Mouse (Mus musculus) embryonic fibroblast, embryonic 13.5 days (primary cell): Measurements from ENCODE around the gene Hist1h2bj. TPM values are rescaled to one million over a fixed set of nuclear protein-coding genes. Genes with fewer than 3 reads are reported as not detected.

Source experiments
- H3K27ac ChIP-seq: 2 replicates; pipeline ENCODE4 v1.5.1; 2012; ENCODE audit warnings: low read length, control low read depth, inconsistent platforms; ENCODE audit not compliant: insufficient read depth
- H3K4me1 ChIP-seq: 2 replicates; pipeline ENCODE4 v1.6.1; 2011; ENCODE audit warnings: low read length; ENCODE audit not compliant: control insufficient read depth, insufficient read depth
- H3K4me3 ChIP-seq: 2 replicates; pipeline ENCODE4 v1.5.1; 2011; ENCODE audit warnings: mild to moderate bottlenecking, control low read depth, low read length; ENCODE audit not compliant: insufficient read depth
- CTCF ChIP-seq: IDR thresholded peaks from 2 replicates; pipeline ENCODE4 v1.5.1; 2011; ENCODE audit warnings: mild to moderate bottlenecking, control low read depth, low read length, moderate library complexity, borderline replicate concordance; ENCODE audit not compliant: insufficient read depth
- POLR2A ChIP-seq: IDR thresholded peaks from 2 replicates; pipeline ENCODE4 v1.6.1; 2011; ENCODE audit warnings: low read depth, mild to moderate bottlenecking, control low read depth, low read length, moderate library complexity
- polyA plus RNA-seq: library from polyadenylated mRNA; stranded (reverse); fragments of >200 nt; gene quantifications from 2 replicates; pipeline ENCODE4 v1.2.4, GENCODE M21; 2011; ENCODE audit warnings: low read depth; ENCODE audit not compliant: missing spikeins, insufficient read length

The Hist1h2bj gene
- polyA plus RNA-seq, 1 experiment: 8.4 TPM

- no peak for TF ChIP-seq CTCF
- TF ChIP-seq POLR2A: no peak
- H3K4me1 ChIP-seq: no peaks in the 10 kb centered on the region
Observed at GRCm38 (mm10) chr13:21998412-21998811, 44.6 kb upstream of the Hist1h2bj start.

GRCm38 (mm10) chr13:21999147-21999546 lies 43.9 kb upstream of the Hist1h2bj start:
- no peak overlapping the region for H3K4me3 ChIP-seq
- H3K27ac ChIP-seq: no peak overlapping the region
- TF ChIP-seq CTCF (no peak), POLR2A (no peak)
- no peaks in the 10 kb centered on the region for H3K4me1 ChIP-seq

More at GRCm38 (mm10) chr13:21998412-21998811, 44.6 kb upstream of the Hist1h2bj start:
- no peak overlapping the region for H3K27ac ChIP-seq
- no peak overlapping the region for H3K4me3 ChIP-seq

GRCm38 (mm10) chr13:22001346-22001745 lies 41.7 kb upstream of the Hist1h2bj start:
- Histone ChIP-seq H3K4me1 (no peaks in the 10 kb centered on the region), H3K27ac (no peak overlapping the region), H3K4me3 (no peak overlapping the region)
- TF ChIP-seq CTCF (no peak), POLR2A (no peak)

GRCm38 (mm10) chr13:22001823-22002222 lies 41.2 kb upstream of the Hist1h2bj start:
- H3K27ac ChIP-seq: no peak overlapping the region
- no peak overlapping the region for H3K4me3 ChIP-seq
- no peaks in the 10 kb centered on the region for H3K4me1 ChIP-seq
- TF ChIP-seq CTCF: no peak
- no peak for TF ChIP-seq POLR2A

GRCm38 (mm10) chr13:22005605-22006333 lies 37.2 kb upstream of the Hist1h2bj start:
- H3K4me3 ChIP-seq: peak overlapping the region; percentile 68

GRCm38 (mm10) chr13:22006334-22007120 lies 36.5 kb upstream of the Hist1h2bj start:
- TF ChIP-seq POLR2A: no peak; the same call in 1 of the 2 replicates
- TF ChIP-seq CTCF: no peak
- H3K27ac ChIP-seq: no peak overlapping the region
- H3K4me1 ChIP-seq: 0 out of 2 replicates have a peak, but pooled peaks cover 2% of the 10 kb centered on the region
- peak overlapping the region; percentile 68 for H3K4me3 ChIP-seq

More at GRCm38 (mm10) chr13:22005605-22006333, 37.2 kb upstream of the Hist1h2bj start:
- TF ChIP-seq CTCF: no peak
- no peak for TF ChIP-seq POLR2A
- H3K4me1 ChIP-seq: 0 out of 2 replicates have a peak, but pooled peaks cover 2% of the 10 kb centered on the region
- H3K27ac ChIP-seq: no peak overlapping the region

GRCm38 (mm10) chr13:22007121-22007510 lies 35.9 kb upstream of the Hist1h2bj start:
- Histone ChIP-seq H3K4me1 (0 out of 2 replicates have a peak, but pooled peaks cover 2% of the 10 kb centered on the region), H3K27ac (no peak overlapping the region), H3K4me3 (peak overlapping the region; percentile 68)
- TF ChIP-seq CTCF (no peak), POLR2A (no peak)

- TF ChIP-seq POLR2A (no peak), CTCF (no peak)
- Histone ChIP-seq H3K4me1 (0 out of 2 replicates have a peak, but pooled peaks cover 2% of the 10 kb centered on the region), H3K27ac (no peak overlapping the region), H3K4me3 (no peak overlapping the region)
Observed at GRCm38 (mm10) chr13:22007872-22008271, 35.1 kb upstream of the Hist1h2bj start.

- H3K27ac ChIP-seq: no peak overlapping the region
- TF ChIP-seq CTCF (no peak), POLR2A (no peak)
- 0 out of 2 replicates have a peak, but pooled peaks cover 2% of the 10 kb centered on the region for H3K4me1 ChIP-seq
- no peak overlapping the region for H3K4me3 ChIP-seq
Observed at GRCm38 (mm10) chr13:22008707-22009106, 34.3 kb upstream of the Hist1h2bj start.
